Mouse (Mus musculus) lung, postnatal 0 days (tissue): ENCODE data around the gene Eif3c.

ENCODE experiments used
- CTCF ChIP-seq: IDR thresholded peaks from 2 replicates; pipeline ENCODE4 v1.5.1; 2016; ENCODE audit warnings: antibody characterized with exemption, mild to moderate bottlenecking
- EP300 ChIP-seq: IDR thresholded peaks from 2 replicates; pipeline ENCODE4 v1.6.1; 2016; ENCODE audit warnings: antibody characterized with exemption, mild to moderate bottlenecking, control low read depth

GRCm38 (mm10) chr7:126595890-126596289 lies 29.7 kb upstream of the Eif3c start:
- no peak for TF ChIP-seq CTCF
- TF ChIP-seq EP300, result no peak
